Mouse (Mus musculus): ENCODE measurements around the gene Foxe3. TPM values are rescaled to one million over a fixed set of nuclear protein-coding genes. Genes with fewer than 3 reads are reported as not detected.

The Foxe3 gene
- polyA plus RNA-seq, 1 experiment from 2014 or later, result not detected

Other genes with a start within 250 kb of the Foxe3 start
- gene Gm12830, start 104.3 kb downstream of the Foxe3 start, polyA plus RNA-seq (2018), result not detected in 3 replicates
- 0.37 to 0.45 TPM (median 0.38 TPM) in 3 replicates for gene Foxd2, start 17.1 kb downstream of the Foxe3 start, polyA plus RNA-seq (2018)
- gene Cmpk1, start 61.2 kb upstream of the Foxe3 start, polyA plus RNA-seq (2018), result 89.7 to 330 TPM (median 144 TPM) in 3 replicates
- 1.1 to 3.7 TPM (median 1.2 TPM) in 3 replicates for gene Stil, start 74.1 kb upstream of the Foxe3 start, polyA plus RNA-seq (2018)
- 3.6 to 11.5 TPM (median 5.3 TPM) in 3 replicates for gene Tal1, start 130.4 kb upstream of the Foxe3 start, polyA plus RNA-seq (2018)
- 24.4 to 124 TPM (median 41.0 TPM) in 3 replicates for gene Pdzk1ip1, start 162.7 kb upstream of the Foxe3 start, polyA plus RNA-seq (2018)
- gene Cyp4x1, start 208.3 kb upstream of the Foxe3 start, polyA plus RNA-seq (2018), result not detected in 3 replicates

All from macrophage (primary cell).